Mouse (Mus musculus) liver, embryonic 13.5 days (tissue): ENCODE data around the gene Orai2. TPM values are rescaled to one million over a fixed set of nuclear protein-coding genes. Genes with fewer than 3 reads are reported as not detected.
"Not testable (repeated sequence)": the region's sequence is repeated elsewhere in the genome, so short reads cannot be mapped to it uniquely, and the experiment has no call there.

Source experiments
- ATAC-seq: fragments of 200-750 bp; cut with Nextera tagmentation; 2 replicates; pipeline ENCODE4 v1.8.0; 2017; ENCODE audit warnings: low read depth, mild to moderate bottlenecking, moderate number of reproducible peaks, moderate library complexity
- DNase-seq: peaks from one replicate; pipeline ENCODE4 v3.0.0; 2022
- H3K27ac ChIP-seq: fragments of 300-500 bp; sonication (generic); 2 replicates; pipeline ENCODE4 v1.5.1; 2015; ENCODE audit warnings: moderate library complexity, mild to moderate bottlenecking, inconsistent platforms
- H3K27me3 ChIP-seq: fragments of 300-500 bp; sonication (generic); 2 replicates; pipeline ENCODE4 v1.6.1; 2015; ENCODE audit warnings: mild to moderate bottlenecking, inconsistent platforms
- H3K36me3 ChIP-seq: fragments of 300-500 bp; sonication (generic); 2 replicates; pipeline ENCODE4 v1.6.1; 2015; ENCODE audit warnings: mild to moderate bottlenecking, inconsistent platforms
- H3K4me1 ChIP-seq: fragments of 300-500 bp; sonication (generic); replicated peaks from 2 replicates; pipeline ENCODE4 v1.6.1; 2015; ENCODE audit warnings: inconsistent platforms
- H3K4me2 ChIP-seq: fragments of 300-500 bp; sonication (generic); 2 replicates; pipeline ENCODE4 v1.6.1; 2015; ENCODE audit warnings: inconsistent platforms, mild to moderate bottlenecking, moderate library complexity
- H3K4me3 ChIP-seq: fragments of 300-500 bp; sonication (generic); replicated peaks from 2 replicates; pipeline ENCODE4 v1.5.1; 2015; ENCODE audit warnings: mild to moderate bottlenecking, inconsistent platforms
- H3K9ac ChIP-seq: fragments of 300-500 bp; sonication (generic); 2 replicates; pipeline ENCODE4 v1.6.1; 2015; ENCODE audit warnings: mild to moderate bottlenecking, inconsistent platforms
- H3K9me3 ChIP-seq: fragments of 300-500 bp; sonication (generic); replicated peaks from 2 replicates; pipeline ENCODE4 v1.6.1; 2016; ENCODE audit warnings: inconsistent platforms
- WGBS: fragments of 180-500 bp; shearing (Covaris S2); methylation state at CpG from one replicate; pipeline ENCODE4 v1.1.7; 2015; ENCODE audit not compliant: insufficient replicate concordance; 5-methylcytosine and 5-hydroxymethylcytosine counted together
- polyA plus RNA-seq: library from polyadenylated mRNA; unstranded; fragments of >200 nt; fragmentation: Nextera tagmentation; extraction: Ambion mirVana; gene quantifications from 2 replicates; pipeline ENCODE4 v1.2.1, GENCODE M21; 2015

The Orai2 gene
- polyA plus RNA-seq, 1 experiment from 2014 or later, result 3.8 TPM

DNA sequence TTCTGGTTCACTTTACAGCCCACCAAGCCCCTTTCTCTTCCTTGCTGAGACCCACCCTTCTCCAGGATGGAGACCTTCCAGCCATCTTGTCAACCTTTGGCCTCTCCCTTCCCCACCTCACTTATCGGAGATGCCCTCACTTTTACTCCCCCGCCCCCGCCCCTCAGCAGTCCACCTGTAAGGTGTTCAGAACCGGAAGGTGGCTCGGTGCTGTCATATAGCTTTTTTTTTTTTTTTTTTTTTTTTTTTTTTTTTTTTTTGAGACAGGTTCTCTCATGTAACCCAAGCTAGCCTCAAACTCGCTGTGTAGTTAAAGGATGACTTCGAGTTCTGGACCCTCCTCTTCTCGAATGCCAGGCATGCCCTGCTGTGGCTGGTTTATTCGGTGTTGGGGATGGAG lies 2.4 kb upstream of the Orai2 start:
- no peak for ATAC-seq

DNA sequence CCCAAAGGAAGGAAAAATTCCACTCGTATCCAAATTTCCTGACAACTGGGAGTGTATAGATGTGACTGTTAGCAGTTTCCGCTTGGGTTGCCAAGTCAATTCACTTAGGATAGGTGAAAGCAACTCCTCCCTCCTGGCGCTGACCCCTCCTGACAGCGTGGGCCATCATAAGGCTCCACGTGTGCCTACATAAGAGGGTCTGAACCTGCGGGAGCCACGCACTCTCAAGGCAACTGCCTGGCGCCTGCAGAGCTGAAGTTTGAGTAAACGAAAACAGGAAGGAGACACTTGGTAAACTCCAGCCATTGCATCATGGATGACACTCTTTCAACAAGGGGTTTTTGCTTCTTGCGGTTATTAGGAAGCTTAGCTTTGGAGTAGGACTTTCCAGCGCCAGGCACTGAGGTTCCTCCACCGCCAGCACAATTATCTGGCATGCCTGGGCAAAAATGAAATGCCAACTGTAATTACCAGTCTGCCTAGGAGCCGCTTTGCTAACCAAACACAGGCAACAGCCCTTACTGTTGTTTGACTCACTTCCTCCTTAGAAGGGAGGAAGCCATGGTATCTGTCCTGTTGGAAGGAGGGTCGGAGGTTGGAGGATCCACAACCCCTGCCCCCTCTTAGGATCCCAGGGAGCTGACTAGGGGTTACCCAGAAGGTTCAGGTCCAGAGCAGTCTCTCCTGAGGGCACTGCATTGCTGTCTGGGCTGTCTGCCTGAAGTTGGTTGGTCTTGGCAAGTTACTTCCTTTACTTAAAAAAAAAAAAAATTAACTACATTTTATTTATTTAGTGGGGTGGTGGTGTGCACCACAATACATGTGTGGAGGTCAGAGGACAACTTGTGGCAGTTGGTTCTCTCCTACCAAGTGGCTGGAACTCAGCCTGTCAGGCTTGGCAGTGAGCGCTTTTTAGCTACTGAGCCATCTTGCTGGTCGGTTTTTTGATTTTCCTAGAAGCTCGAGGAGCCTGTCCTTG lies 1.1 kb upstream of the Orai2 start:
- DNase-seq (no peak), ATAC-seq (peak; percentile 21)
- H3K9ac ChIP-seq, result peak overlapping the region; percentile 73

More for the DNA sequence above, 2.4 kb upstream of the Orai2 start:
- peaks cover 41% of the 10 kb centered on the region for H3K4me1 ChIP-seq
- H3K27ac ChIP-seq, result no peak overlapping the region
- 70% methylated on average over 9 of the region's 9 CpGs for WGBS
- no peak overlapping the region for H3K4me3 ChIP-seq
- no peak for DNase-seq
- peaks cover 4% of the 10 kb centered on the region; the same call in 1 of the 2 replicates for H3K9me3 ChIP-seq
- H3K4me2 ChIP-seq, result no peak overlapping the region
- H3K27me3 ChIP-seq, result no peaks in the 10 kb centered on the region
- H3K9ac ChIP-seq, result no peak overlapping the region
- peaks cover 13% of the 10 kb centered on the region for H3K36me3 ChIP-seq

DNA sequence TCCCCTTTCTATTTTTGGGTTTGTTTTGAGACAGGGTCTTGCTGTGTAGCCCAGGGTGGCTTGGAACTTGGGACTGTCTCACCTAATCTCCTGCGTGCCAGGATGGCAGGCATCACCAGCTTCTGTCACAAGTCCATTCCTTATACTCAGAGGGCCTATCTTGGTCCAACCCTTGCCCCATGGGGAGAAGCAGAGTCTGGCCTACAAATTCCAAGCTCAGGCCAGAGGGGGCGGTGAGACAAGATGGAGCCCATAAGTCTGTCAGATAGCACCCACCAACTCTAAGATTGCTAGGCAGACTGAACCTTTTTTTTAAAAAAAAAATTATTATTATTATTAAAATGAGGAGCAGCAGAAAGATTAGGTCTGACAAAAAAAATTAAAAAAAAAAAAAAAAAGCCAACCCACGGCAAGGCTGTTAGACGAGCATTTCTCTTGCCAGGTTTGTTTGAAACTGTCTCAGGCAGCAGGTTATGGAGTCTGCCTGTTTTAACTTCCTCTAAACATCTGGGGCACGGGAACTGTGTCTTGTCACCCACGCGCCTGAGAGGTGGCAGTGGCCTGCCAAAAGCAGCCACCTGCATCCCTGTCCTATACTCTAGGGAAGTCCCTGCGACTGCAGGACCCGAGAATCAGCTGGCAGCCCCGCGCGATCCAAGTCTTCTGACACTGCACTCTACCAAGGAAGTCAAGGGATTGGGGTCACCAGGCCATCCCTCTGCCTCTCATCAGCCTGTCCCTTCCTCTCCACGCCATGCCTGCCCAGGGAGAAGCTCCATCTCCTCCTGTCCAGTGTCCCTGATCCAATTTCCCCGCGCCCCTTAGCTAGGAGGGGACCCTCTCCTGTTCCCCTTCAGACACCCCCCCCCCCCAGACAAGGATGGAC lies 644 bp downstream of the Orai2 start:
- peak overlapping the region; percentile 73 for H3K9ac ChIP-seq
- WGBS, result 7% methylated on average over 15 of the region's 15 CpGs
- H3K4me3 ChIP-seq, result peak overlapping the region; percentile 66
- ATAC-seq, result peak; percentile 24
- peaks cover 41% of the 10 kb centered on the region for H3K4me1 ChIP-seq
- H3K27ac ChIP-seq, result peak overlapping the region; percentile 51
- peaks cover 6% of the 10 kb centered on the region; the same call in 1 of the 2 replicates for H3K9me3 ChIP-seq
- H3K27me3 ChIP-seq, result no peaks in the 10 kb centered on the region
- H3K4me2 ChIP-seq, result peak overlapping the region; percentile 92
- DNase-seq, result no peak
- H3K36me3 ChIP-seq, result peaks cover 15% of the 10 kb centered on the region; the same call in 1 of the 2 replicates

More for the DNA sequence above, 1.1 kb upstream of the Orai2 start:
- H3K27ac ChIP-seq, result peak overlapping the region; percentile 83
- peak overlapping the region; percentile 92 for H3K4me2 ChIP-seq
- no peaks in the 10 kb centered on the region for H3K27me3 ChIP-seq
- peak overlapping the region; percentile 66 for H3K4me3 ChIP-seq
- peaks cover 6% of the 10 kb centered on the region; the same call in 1 of the 2 replicates for H3K9me3 ChIP-seq
- peaks cover 9% of the 10 kb centered on the region; the same call in 1 of the 2 replicates for H3K36me3 ChIP-seq
- 17% methylated on average over 17 of the region's 17 CpGs for WGBS
- H3K4me1 ChIP-seq, result peaks cover 41% of the 10 kb centered on the region

DNA sequence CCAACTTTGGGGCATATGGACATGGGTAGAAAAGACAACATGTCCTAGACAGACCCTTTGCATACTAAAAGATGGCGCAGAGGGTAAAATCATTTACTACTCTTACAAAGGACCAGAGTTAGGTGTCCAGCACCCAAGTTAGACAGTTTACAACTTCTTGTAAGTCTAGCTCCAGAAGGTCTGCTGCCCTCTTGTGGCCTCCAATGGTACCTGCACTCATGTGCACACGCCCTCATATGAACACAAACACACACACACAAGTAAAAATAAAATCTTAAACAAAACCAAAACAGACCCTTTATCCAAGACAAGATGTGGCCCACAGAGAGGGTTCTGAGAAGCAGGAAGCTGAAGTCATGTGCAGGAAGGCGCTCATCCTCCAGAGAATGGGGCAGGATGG lies 2.4 kb downstream of the Orai2 start:
- H3K27me3 ChIP-seq, result no peaks in the 10 kb centered on the region
- H3K4me3 ChIP-seq, result no peak overlapping the region
- peaks cover 15% of the 10 kb centered on the region; the same call in 1 of the 2 replicates for H3K36me3 ChIP-seq
- H3K4me1 ChIP-seq, result peaks cover 33% of the 10 kb centered on the region
- DNase-seq, result no peak
- 84% methylated on average over 3 of the region's 3 CpGs for WGBS
- no peak overlapping the region for H3K9ac ChIP-seq
- H3K4me2 ChIP-seq, result no peak overlapping the region
- no peak for ATAC-seq
- peaks cover 6% of the 10 kb centered on the region; the same call in 1 of the 2 replicates for H3K9me3 ChIP-seq
- H3K27ac ChIP-seq, result no peak overlapping the region

DNA sequence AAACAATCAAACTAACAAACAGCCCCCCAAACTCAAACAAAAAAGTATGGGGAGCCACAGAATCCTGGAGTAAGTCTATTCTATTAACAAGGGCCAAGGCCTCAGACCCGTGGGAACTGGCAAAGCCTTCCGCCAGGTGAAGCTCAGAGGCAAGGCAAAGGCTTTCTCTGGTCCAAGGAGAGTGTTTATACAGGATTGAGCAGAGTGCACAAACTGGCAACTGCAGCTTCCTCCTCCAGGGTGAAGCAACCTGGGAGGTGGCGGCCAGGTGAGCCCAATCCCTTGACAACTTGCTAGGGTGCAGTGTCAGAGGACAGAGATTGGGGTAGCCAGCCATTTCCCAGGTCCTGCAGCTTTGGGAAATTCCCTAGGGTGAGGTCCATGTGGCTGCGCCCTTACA lies 3.2 kb downstream of the Orai2 start:
- H3K4me3 ChIP-seq, result no peak overlapping the region
- 79% methylated on average over 4 of the region's 4 CpGs for WGBS
- peaks cover 15% of the 10 kb centered on the region; the same call in 1 of the 2 replicates for H3K36me3 ChIP-seq
- no peak overlapping the region for H3K4me2 ChIP-seq
- H3K9ac ChIP-seq, result no peak overlapping the region
- no peak overlapping the region for H3K27ac ChIP-seq
- DNase-seq (no peak), ATAC-seq (no peak)
- H3K9me3 ChIP-seq, result peaks cover 6% of the 10 kb centered on the region; the same call in 1 of the 2 replicates
- no peaks in the 10 kb centered on the region for H3K27me3 ChIP-seq
- peaks cover 29% of the 10 kb centered on the region for H3K4me1 ChIP-seq

DNA sequence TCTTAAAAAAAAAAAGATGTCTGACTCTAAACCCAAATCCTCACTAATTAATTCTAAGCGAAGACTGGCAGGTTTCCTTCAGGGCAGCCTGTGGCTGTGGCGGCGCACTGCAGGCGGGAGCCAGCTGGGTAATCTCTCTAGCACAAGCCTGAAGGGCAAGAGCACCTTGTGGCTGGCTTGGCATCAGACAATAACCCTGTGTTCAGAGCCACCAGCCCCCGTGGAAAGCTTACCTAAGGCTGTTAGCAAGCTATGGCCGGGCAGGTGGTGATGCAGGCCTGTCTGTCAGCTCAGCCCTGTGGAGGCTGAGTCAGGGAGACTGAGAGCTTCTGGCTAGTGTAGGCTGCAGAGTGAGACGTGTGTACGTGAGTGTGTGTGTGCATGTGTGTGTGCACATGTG lies 5.3 kb downstream of the Orai2 start:
- Histone ChIP-seq H3K4me3 (no peak overlapping the region), H3K36me3 (peaks cover 15% of the 10 kb centered on the region), H3K4me2 (no peak overlapping the region), H3K9ac (no peak overlapping the region), H3K27me3 (no peaks in the 10 kb centered on the region), H3K27ac (no peak overlapping the region), H3K4me1 (peaks cover 9% of the 10 kb centered on the region), H3K9me3 (peaks cover 6% of the 10 kb centered on the region; the same call in 1 of the 2 replicates)
- ATAC-seq (no peak), DNase-seq (no peak)
- WGBS, result 72% methylated on average over 8 of the region's 8 CpGs

DNA sequence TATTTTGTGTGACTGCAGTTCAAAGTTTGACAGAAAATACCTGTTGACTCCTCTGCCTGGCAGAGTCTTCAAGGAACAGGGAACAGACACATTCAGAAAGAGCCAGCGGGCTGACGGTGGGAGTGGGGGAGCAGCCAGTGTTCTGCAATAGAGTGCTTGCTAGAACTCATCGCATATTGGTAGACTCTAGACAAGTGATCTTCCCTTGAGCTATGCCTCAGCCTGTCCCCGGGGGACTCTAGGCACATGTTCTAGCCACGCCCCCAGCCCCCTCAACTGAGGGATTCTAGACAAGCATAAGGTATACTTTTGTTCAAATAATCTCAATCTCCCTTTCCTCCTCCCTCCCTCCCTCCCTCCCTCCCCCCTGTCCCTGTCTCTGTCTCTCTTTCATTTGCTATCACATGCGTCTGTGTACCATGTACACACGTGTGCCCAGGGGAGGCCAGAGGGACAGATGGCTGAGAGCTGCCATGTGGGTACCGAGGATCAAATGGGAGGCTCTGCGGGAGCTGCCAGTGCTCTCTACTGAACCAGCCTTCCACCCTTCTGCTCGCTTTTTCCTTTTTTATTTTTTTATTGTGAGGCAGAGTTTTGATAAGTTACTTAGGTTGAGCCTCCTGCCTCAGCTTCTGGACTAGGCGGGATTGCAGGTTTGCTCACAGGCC lies 6.6 kb downstream of the Orai2 start:
- ATAC-seq (no peak), DNase-seq (no peak)
- Histone ChIP-seq H3K36me3 (peaks cover 15% of the 10 kb centered on the region), H3K4me2 (no peak overlapping the region), H3K4me3 (no peak overlapping the region), H3K4me1 (no peaks in the 10 kb centered on the region), H3K9ac (no peak overlapping the region), H3K27ac (no peak overlapping the region), H3K9me3 (peaks cover 6% of the 10 kb centered on the region; the same call in 1 of the 2 replicates), H3K27me3 (no peaks in the 10 kb centered on the region)
- WGBS, result 72% methylated on average over 11 of the region's 11 CpGs

DNA sequence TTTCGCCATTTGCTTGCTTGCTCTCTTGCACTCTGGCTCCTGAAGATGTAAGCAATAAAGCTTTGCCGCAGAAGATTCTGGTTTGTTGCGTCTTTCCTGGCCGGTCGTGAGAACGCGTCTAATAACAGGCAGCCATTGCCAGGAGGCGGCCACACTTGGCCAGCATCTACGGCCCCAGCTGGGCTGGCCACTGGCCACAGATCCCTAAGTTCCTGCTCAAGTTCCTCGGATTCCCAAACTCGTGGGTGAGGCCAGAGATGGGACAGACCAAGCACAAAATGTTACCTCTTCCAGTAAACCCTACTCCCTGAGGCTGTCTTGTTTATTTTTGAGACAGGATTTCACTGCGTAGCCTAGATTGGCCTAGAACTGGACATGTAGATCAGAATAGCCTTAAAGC lies 10.4 kb downstream of the Orai2 start:
- not testable (repeated sequence) for H3K36me3 ChIP-seq, H3K9me3 ChIP-seq, H3K4me1 ChIP-seq, H3K27ac ChIP-seq, DNase-seq, H3K9ac ChIP-seq, H3K27me3 ChIP-seq, H3K4me2 ChIP-seq, ATAC-seq, H3K4me3 ChIP-seq
- 81% methylated on average over 11 of the region's 12 CpGs for WGBS

DNA sequence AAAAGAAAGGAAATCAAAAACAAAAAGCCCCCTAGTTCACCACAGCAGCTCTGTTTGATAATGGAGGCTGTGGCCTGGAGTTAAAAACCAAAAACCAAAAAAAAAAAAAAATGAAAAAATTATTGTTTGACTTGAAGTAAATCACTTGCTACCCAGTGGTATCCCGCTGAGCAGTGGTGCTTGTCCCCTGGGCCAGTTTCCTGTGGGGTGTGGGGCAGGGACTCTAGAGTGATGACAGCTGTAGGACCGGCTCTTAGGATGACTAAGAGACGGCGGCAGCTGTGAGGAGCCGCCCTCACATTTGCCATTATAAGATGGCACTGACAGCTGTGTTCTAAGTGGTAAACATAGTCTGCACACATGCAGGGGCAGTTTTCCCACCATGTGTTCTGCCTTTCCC lies 15.1 kb downstream of the Orai2 start:
- 86% methylated on average over 5 of the region's 5 CpGs for WGBS
- Histone ChIP-seq H3K4me1 (no peaks in the 10 kb centered on the region), H3K9me3 (no peaks in the 10 kb centered on the region), H3K4me3 (no peak overlapping the region), H3K27ac (no peak overlapping the region), H3K36me3 (0 out of 2 replicates have a peak, but pooled peaks cover 3% of the 10 kb centered on the region), H3K9ac (no peak overlapping the region), H3K4me2 (no peak overlapping the region), H3K27me3 (no peaks in the 10 kb centered on the region)
- ATAC-seq (no peak), DNase-seq (no peak)

DNA sequence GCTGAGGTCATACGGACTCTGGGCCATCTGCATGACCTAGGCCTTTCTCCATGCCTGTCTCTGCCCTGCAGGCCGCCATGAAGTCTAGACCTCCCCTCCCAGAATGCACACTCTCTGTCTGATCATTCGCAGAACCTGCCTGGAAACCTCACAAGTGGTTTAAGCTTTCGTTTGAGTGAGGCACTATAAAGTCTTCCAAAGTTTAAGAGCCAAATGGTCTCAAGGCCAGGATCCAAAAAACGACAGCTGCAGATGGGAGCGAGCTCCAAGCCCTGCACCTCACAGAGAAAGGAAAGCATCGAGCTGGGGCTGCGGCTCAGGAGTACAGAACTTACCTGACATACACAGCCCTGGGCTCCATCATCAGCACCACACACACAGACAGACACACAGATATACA lies 18.1 kb downstream of the Orai2 start:
- H3K27me3 ChIP-seq, result no peaks in the 10 kb centered on the region
- no peaks in the 10 kb centered on the region for H3K9me3 ChIP-seq
- H3K4me3 ChIP-seq, result no peak overlapping the region
- no peak for DNase-seq
- H3K9ac ChIP-seq, result no peak overlapping the region
- peaks cover 15% of the 10 kb centered on the region for H3K4me1 ChIP-seq
- H3K4me2 ChIP-seq, result no peak overlapping the region
- no peak for ATAC-seq
- WGBS, result 66% methylated on average over 8 of the region's 8 CpGs
- 0 out of 2 replicates have a peak, but pooled peaks cover 3% of the 10 kb centered on the region for H3K36me3 ChIP-seq
- no peak overlapping the region for H3K27ac ChIP-seq
